18 mouse cellular contexts compared by ENCODE assay signal in genomic region chr10:20543121-20543520, GRCm38 (mm10).
"Had no signal": no experiment of that assay in that cellular context is flagged by ENCODE, and none has a peak within 500 bp of the region (broad histone marks: within the 10 kb centered on the region; RNA-seq: fewer than 3 reads in every experiment).

No protein-coding gene starts in this region.

- H3K9me3 ChIP-seq: limb, embryonic 10.5 days; limb, embryonic 13.5 days; liver, embryonic 12.5 days; liver, embryonic 15.5 days; lung, embryonic 15.5 days; megakaryocyte, embryonic 14.5 days; midbrain, embryonic 12.5 days had no signal

- H3K27me3 ChIP-seq: limb, embryonic 13.5 days; lung, embryonic 15.5 days had no signal

- H3K4me2 ChIP-seq: limb, embryonic 13.5 days; liver, embryonic 12.5 days; liver, embryonic 15.5 days; lung, embryonic 15.5 days; midbrain, embryonic 12.5 days had no signal

- H3K36me3 ChIP-seq: limb, embryonic 10.5 days; limb, embryonic 13.5 days; liver, embryonic 12.5 days; liver, embryonic 15.5 days; lung, embryonic 15.5 days; midbrain, embryonic 12.5 days had no signal

- H3K27ac ChIP-seq: limb, embryonic 10.5 days; limb, embryonic 13.5 days; liver, embryonic 12.5 days; liver, embryonic 15.5 days; lung, embryonic 15.5 days; midbrain, embryonic 12.5 days had no signal

- H3K9ac ChIP-seq: limb, embryonic 13.5 days; liver, embryonic 12.5 days; liver, embryonic 15.5 days; lung, embryonic 15.5 days; midbrain, embryonic 12.5 days had no signal

- ATAC-seq: liver, embryonic 12.5 days had no signal

- DNase-seq: kidney, adult 18-20 months; kidney, adult 9 months; kidney, postnatal 14 days; kidney, postnatal 4 days; liver; lung, adult 18-20 months; lung, postnatal 10 days; lung, postnatal 36 days; thymus, adult 2 months; thymus, postnatal 14 days; thymus, postnatal 4 days had no signal

- H3K4me3 ChIP-seq: limb, embryonic 10.5 days; limb, embryonic 13.5 days; liver, embryonic 12.5 days; liver, embryonic 15.5 days; lung, embryonic 15.5 days; megakaryocyte, embryonic 14.5 days; midbrain, embryonic 12.5 days had no signal

- H3K4me1 ChIP-seq: liver, embryonic 15.5 days had no signal
